Mouse (Mus musculus) kidney, embryonic 16.5 days (tissue): ENCODE measurements around the gene Abcg1. TPM values are rescaled to one million over a fixed set of nuclear protein-coding genes. Genes with fewer than 3 reads are reported as not detected.

Source experiments
- ATAC-seq: fragments of 200-750 bp; cut with Nextera tagmentation; 2 replicates; pipeline ENCODE4 v1.8.0; 2017; ENCODE audit warnings: moderate TSS enrichment; ENCODE audit not compliant: low FRiP score, low TSS enrichment
- H3K27ac ChIP-seq: fragments of 300-500 bp; sonication (generic); 2 replicates; pipeline ENCODE4 v1.5.1; 2014; ENCODE audit warnings: low read length
- H3K27me3 ChIP-seq: fragments of 300-500 bp; sonication (generic); 2 replicates; pipeline ENCODE4 v1.6.1; 2014; ENCODE audit warnings: low read length, control low read depth, mixed read lengths; ENCODE audit not compliant: insufficient read depth
- H3K36me3 ChIP-seq: fragments of 300-500 bp; sonication (generic); 2 replicates; pipeline ENCODE4 v1.6.1; 2014; ENCODE audit warnings: low read length, control low read depth, mixed read lengths; ENCODE audit not compliant: insufficient read depth
- H3K4me1 ChIP-seq: fragments of 300-500 bp; sonication (generic); 2 replicates; pipeline ENCODE4 v1.6.1; 2014; ENCODE audit warnings: low read length, control low read depth, mixed read lengths; ENCODE audit not compliant: insufficient read depth
- H3K4me2 ChIP-seq: fragments of 300-500 bp; sonication (generic); replicated peaks from 2 replicates; pipeline ENCODE4 v1.6.1; 2014; ENCODE audit warnings: low read depth, low read length
- H3K4me3 ChIP-seq: fragments of 300-500 bp; sonication (generic); 2 replicates; pipeline ENCODE4 v1.5.1; 2014; ENCODE audit warnings: mild to moderate bottlenecking, low read length
- H3K9ac ChIP-seq: fragments of 300-500 bp; sonication (generic); replicated peaks from 2 replicates; pipeline ENCODE4 v1.6.1; 2014; ENCODE audit warnings: low read length
- H3K9me3 ChIP-seq: fragments of 300-500 bp; sonication (generic); 2 replicates; pipeline ENCODE4 v1.6.1; 2016; ENCODE audit warnings: low read length, control low read depth
- WGBS: fragments of 180-500 bp; shearing (Covaris S2); extraction: QIAGEN DNeasy Blood & Tissue Kit; methylation state at CpG from one replicate; pipeline ENCODE4 v1.1.7; 2014; 5-methylcytosine and 5-hydroxymethylcytosine counted together
- polyA plus RNA-seq: library from polyadenylated mRNA; unstranded; fragments of >200 nt; fragmentation: Nextera tagmentation; extraction: Ambion mirVana; gene quantifications from 2 replicates; pipeline ENCODE4 v1.2.1, GENCODE M21; 2015

The Abcg1 gene
- polyA plus RNA-seq, 1 experiment from 2014 or later = 9.2 TPM

DNA sequence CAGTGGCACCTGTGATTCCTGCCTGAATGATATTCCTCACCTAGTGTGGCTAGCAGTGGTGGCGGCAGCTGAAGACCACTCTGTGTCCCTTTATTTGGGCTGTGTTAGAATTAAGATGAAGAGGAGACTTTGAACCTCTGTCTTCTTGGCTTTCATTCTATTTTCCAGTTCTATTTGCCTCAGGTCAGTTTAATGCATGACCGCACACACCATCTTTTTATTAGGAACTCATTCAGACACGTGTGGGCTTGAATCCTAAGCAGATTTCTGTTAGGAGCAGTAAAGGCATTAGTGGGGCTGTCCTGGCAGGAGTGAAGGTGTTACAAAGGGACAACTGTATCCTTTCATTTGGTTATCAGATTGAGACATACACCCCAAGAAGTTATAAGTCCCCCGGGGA lies 102.8 kb downstream of the Abcg1 start:
- no peak for ATAC-seq
- Histone ChIP-seq H3K9ac (no peak overlapping the region), H3K36me3 (no peaks in the 10 kb centered on the region), H3K27me3 (no peaks in the 10 kb centered on the region), H3K27ac (no peak overlapping the region; the same call in 1 of the 2 replicates), H3K9me3 (no peaks in the 10 kb centered on the region), H3K4me1 (no peaks in the 10 kb centered on the region), H3K4me2 (no peak overlapping the region), H3K4me3 (no peak overlapping the region)
- 71% methylated on average over 4 of the region's 4 CpGs for WGBS

DNA sequence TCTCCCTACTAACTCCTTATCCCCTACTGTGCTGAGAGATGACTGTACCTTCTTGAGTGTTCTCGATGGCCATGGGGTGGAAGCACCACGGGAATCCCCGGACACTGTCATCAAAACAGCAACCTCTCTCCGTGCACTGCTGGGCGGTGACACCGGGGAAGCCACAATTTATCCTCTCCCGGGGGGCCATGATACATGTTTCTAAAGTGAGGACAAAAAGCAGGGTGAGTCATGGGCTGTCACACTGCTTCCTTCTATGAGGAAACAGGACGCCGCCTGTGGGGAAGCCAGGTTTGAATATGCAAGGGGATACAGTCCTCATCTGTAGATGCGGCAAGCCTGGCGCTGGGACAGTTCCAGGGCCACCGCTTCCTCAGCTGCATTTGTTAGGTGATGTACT lies 105.1 kb downstream of the Abcg1 start:
- Histone ChIP-seq H3K4me2 (no peak overlapping the region), H3K4me3 (no peak overlapping the region), H3K4me1 (no peaks in the 10 kb centered on the region), H3K27ac (no peak overlapping the region), H3K9ac (no peak overlapping the region), H3K36me3 (no peaks in the 10 kb centered on the region), H3K27me3 (no peaks in the 10 kb centered on the region), H3K9me3 (no peaks in the 10 kb centered on the region)
- no peak for ATAC-seq
- 83% methylated on average over 12 of the region's 12 CpGs for WGBS

DNA sequence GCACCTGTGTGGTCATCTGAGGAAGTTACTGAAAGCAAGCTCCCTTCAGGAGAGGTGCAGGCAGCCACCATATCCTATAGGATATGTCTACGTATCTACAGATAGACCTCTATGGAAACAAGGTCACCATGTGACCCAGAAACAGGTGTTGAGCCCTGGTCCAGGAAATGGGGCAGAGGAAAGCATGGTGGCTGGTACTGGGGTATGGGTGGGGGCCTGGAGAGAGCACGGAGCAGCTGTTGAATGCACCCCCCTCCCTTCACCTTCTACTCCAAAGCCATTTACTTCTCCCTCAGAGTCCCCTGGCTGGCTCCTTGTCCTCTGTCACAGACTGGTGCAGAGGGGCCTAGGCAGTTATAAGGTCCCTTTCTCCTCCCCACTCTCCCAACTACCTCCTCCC lies 106.3 kb downstream of the Abcg1 start:
- no peak overlapping the region for H3K4me3 ChIP-seq
- H3K9ac ChIP-seq = no peak overlapping the region
- no peaks in the 10 kb centered on the region for H3K36me3 ChIP-seq
- H3K4me2 ChIP-seq = no peak overlapping the region
- no peaks in the 10 kb centered on the region for H3K4me1 ChIP-seq
- no peaks in the 10 kb centered on the region for H3K27me3 ChIP-seq
- no peaks in the 10 kb centered on the region for H3K9me3 ChIP-seq
- ATAC-seq = no peak
- H3K27ac ChIP-seq = no peak overlapping the region
- WGBS = 71% methylated on average over 2 of the region's 2 CpGs

DNA sequence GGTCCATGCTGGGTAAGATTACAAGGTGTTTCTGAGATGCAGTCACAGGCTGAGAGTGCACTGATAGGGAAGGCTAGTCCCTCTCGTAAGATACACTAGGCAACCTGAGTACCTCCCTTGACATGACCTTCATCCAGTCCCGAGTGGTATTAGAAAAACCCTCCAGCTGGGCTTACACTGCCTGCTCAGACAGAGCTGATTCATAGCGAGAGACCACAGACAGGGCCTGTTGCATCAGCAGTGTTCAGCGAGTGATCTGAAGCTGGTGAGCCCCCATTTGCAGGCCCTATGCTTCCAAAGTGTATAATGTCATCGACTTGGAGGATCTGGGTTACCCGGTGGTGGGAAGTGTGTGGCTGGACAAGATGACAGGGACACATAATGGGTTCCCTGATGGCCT lies 107.7 kb downstream of the Abcg1 start, which contains the start of gene Tff1:
Gene Tff1, minus strand, starts transcription at position 151 of the 400 bp plus-strand sequence.
- 85% methylated on average over 6 of the region's 6 CpGs for WGBS

More for the DNA sequence above, 107.7 kb downstream of the Abcg1 start, which contains the start of gene Tff1:
- Histone ChIP-seq H3K4me2 (no peak within 1 kb of the TSS), H3K9ac (no peak within 1 kb of the TSS), H3K4me1 (no peaks in the 10 kb centered on the region), H3K4me3 (no peak within 1 kb of the TSS), H3K27ac (no peak within 1 kb of the TSS), H3K9me3 (no peaks in the 10 kb centered on the region), H3K27me3 (no peaks in the 10 kb centered on the region), H3K36me3 (no peaks in the 10 kb centered on the region)
- no peak for ATAC-seq

Other genes starting within 250 kb of the Abcg1 start
- gene Glp1r, start 155.9 kb upstream of the Abcg1 start, polyA plus RNA-seq = 0.48 and 0.49 TPM in 2 replicates
- gene Umodl1, start 103.0 kb upstream of the Abcg1 start, polyA plus RNA-seq = 0.14 TPM in 2 replicates
- 0.36 and 0.41 TPM in 2 replicates for gene Tff3, start 72.0 kb downstream of the Abcg1 start, polyA plus RNA-seq
- gene Tff2, start 86.6 kb downstream of the Abcg1 start, polyA plus RNA-seq = 2.1 and 2.3 TPM in 2 replicates
- 0.35 TPM in 1 of 2 replicates, not detected in the other for gene Tff1, start 107.6 kb downstream of the Abcg1 start, polyA plus RNA-seq
- gene Tmprss3, start 141.3 kb downstream of the Abcg1 start, polyA plus RNA-seq = not detected in 2 replicates
- gene Ubash3a, start 150.2 kb downstream of the Abcg1 start, polyA plus RNA-seq = 0.28 and 0.40 TPM in 2 replicates
- gene Rsph1, start 219.7 kb downstream of the Abcg1 start, polyA plus RNA-seq = 2.0 and 2.3 TPM in 2 replicates
- gene Slc37a1, start 229.1 kb downstream of the Abcg1 start, polyA plus RNA-seq = 2.8 and 3.0 TPM in 2 replicates